Mouse (Mus musculus): ENCODE data around the gene Ubtd2.

- TF ChIP-seq EP300 (IDR thresholded peaks at IDR 0.05; ENCODE audit: low read depth), result no peak
- TF ChIP-seq CTCF (IDR thresholded peaks at IDR 0.05; ENCODE audit: low read depth), result no peak
Observed at GRCm38 (mm10) chr11:32545605-32546004, 90.4 kb downstream of the Ubtd2 start.

All from heart, postnatal 0 days (tissue).